Mouse (Mus musculus): ENCODE measurements around the gene March6. TPM values are rescaled to one million over a fixed set of nuclear protein-coding genes. Genes with fewer than 3 reads are reported as not detected.
A peak's percentile ranks its signal among the peaks of the same experiment; 100 is the strongest.

The March6 gene
- polyA plus RNA-seq, 1 experiment from 2014 or later = 96.9 TPM

DNA sequence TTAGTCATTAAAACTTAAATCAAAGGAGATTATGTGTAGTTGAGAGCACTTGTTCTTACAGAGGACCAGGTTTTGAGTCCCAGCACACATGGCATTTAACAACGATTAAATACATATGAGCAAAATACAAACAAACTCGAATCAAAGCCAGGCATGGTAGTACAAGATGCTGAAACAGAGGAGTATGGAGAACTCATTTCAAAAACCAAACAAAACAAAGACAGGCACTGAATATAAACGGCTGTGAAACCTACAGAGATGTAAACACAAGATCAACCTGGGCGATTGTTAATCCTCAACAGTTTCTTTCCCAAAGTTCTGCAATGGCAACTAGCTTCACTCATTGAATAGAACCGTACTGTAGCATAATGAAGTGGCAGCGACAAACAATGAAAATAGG lies 1.8 kb downstream of the March6 start:
- no peak overlapping the region for H3K27ac ChIP-seq
- peaks cover 28% of the 10 kb centered on the region for H3K4me1 ChIP-seq
- no peaks in the 10 kb centered on the region for H3K36me3 ChIP-seq (replicated peaks)
- H3K9me3 ChIP-seq = no peaks in the 10 kb centered on the region
- peak overlapping the region; percentile 80 for H3K4me2 ChIP-seq
- no peak overlapping the region for H3K9ac ChIP-seq
- H3K27me3 ChIP-seq (replicated peaks) = no peaks in the 10 kb centered on the region
- WGBS = 28% methylated on average over 6 of the region's 6 CpGs
- H3K4me3 ChIP-seq = peak overlapping the region; percentile 99
- no peak for ATAC-seq (replicated peaks)

GRCm38 (mm10) chr15:31528477-31528876 lies 2.4 kb downstream of the March6 start:
- H3K9ac ChIP-seq = no peak overlapping the region
- H3K27me3 ChIP-seq (replicated peaks) = no peaks in the 10 kb centered on the region
- H3K4me1 ChIP-seq = peaks cover 28% of the 10 kb centered on the region
- no peaks in the 10 kb centered on the region for H3K36me3 ChIP-seq (replicated peaks)
- WGBS = 95% methylated on average over 4 of the region's 4 CpGs
- H3K4me3 ChIP-seq = no peak overlapping the region
- no peak overlapping the region for H3K27ac ChIP-seq
- no peak for ATAC-seq (replicated peaks)
- H3K9me3 ChIP-seq = no peaks in the 10 kb centered on the region
- H3K4me2 ChIP-seq = peak overlapping the region; percentile 80; the same call in 1 of the 2 replicates

DNA sequence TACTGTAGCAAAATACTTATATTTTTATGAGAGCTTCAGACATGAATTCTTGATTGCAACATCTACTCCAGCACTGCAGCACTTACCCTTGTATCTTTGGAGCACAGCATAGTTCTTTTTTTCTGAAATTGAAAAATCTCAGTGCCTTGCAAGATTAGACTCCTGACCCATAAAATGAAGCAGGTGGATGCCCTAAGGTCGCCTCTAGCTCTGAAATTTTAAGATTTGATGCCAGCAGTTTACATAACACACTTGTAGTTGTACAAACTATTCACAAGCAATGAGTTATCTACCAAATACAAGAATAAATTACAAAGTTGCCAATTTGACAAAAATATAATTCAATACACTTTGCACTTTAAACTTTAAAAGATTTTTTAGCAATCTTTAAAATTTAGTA lies 4.4 kb downstream of the March6 start:
- H3K4me1 ChIP-seq = peaks cover 22% of the 10 kb centered on the region
- WGBS = 96% methylated on average over 1 of the region's 1 CpGs
- no peak overlapping the region for H3K4me2 ChIP-seq
- no peaks in the 10 kb centered on the region for H3K9me3 ChIP-seq
- no peaks in the 10 kb centered on the region for H3K36me3 ChIP-seq (replicated peaks)
- ATAC-seq (replicated peaks) = no peak
- no peak overlapping the region for H3K4me3 ChIP-seq
- H3K27me3 ChIP-seq (replicated peaks) = no peaks in the 10 kb centered on the region
- H3K27ac ChIP-seq = no peak overlapping the region
- H3K9ac ChIP-seq = no peak overlapping the region

- 65% methylated on average over 5 of the region's 5 CpGs for WGBS
- no peak overlapping the region for H3K9ac ChIP-seq
- ATAC-seq (replicated peaks) = 0 out of 2 replicates have a peak, but pooled peaks have one; percentile 22
- H3K4me1 ChIP-seq = 0 out of 2 replicates have a peak, but pooled peaks cover 2% of the 10 kb centered on the region
- no peak overlapping the region for H3K27ac ChIP-seq
- no peaks in the 10 kb centered on the region for H3K9me3 ChIP-seq
- no peaks in the 10 kb centered on the region for H3K27me3 ChIP-seq (replicated peaks)
- H3K4me2 ChIP-seq = no peak overlapping the region
- H3K36me3 ChIP-seq (replicated peaks) = no peaks in the 10 kb centered on the region
- no peak overlapping the region for H3K4me3 ChIP-seq
Observed at GRCm38 (mm10) chr15:31519000-31519399, 11.9 kb downstream of the March6 start.

GRCm38 (mm10) chr15:31518371-31518770 lies 12.5 kb downstream of the March6 start:
- no peaks in the 10 kb centered on the region for H3K36me3 ChIP-seq (replicated peaks)
- H3K9ac ChIP-seq = no peak overlapping the region
- H3K9me3 ChIP-seq = no peaks in the 10 kb centered on the region
- no peak for ATAC-seq (replicated peaks)
- H3K4me1 ChIP-seq = 0 out of 2 replicates have a peak, but pooled peaks cover 2% of the 10 kb centered on the region
- no peak overlapping the region for H3K4me3 ChIP-seq
- no peak overlapping the region for H3K4me2 ChIP-seq
- H3K27me3 ChIP-seq (replicated peaks) = no peaks in the 10 kb centered on the region
- 92% methylated on average over 2 of the region's 2 CpGs for WGBS
- H3K27ac ChIP-seq = no peak overlapping the region

- H3K27ac ChIP-seq = no peak overlapping the region
- no peak overlapping the region for H3K9ac ChIP-seq
- no peak for ATAC-seq (replicated peaks)
- 0 out of 2 replicates have a peak, but pooled peaks cover 2% of the 10 kb centered on the region for H3K4me1 ChIP-seq
- H3K9me3 ChIP-seq = no peaks in the 10 kb centered on the region
- WGBS = 100% methylated on average over 1 of the region's 1 CpGs
- no peak overlapping the region for H3K4me3 ChIP-seq
- H3K4me2 ChIP-seq = no peak overlapping the region
- H3K27me3 ChIP-seq (replicated peaks) = no peaks in the 10 kb centered on the region
- no peaks in the 10 kb centered on the region for H3K36me3 ChIP-seq (replicated peaks)
Observed at GRCm38 (mm10) chr15:31517186-31517585, 13.7 kb downstream of the March6 start.

DNA sequence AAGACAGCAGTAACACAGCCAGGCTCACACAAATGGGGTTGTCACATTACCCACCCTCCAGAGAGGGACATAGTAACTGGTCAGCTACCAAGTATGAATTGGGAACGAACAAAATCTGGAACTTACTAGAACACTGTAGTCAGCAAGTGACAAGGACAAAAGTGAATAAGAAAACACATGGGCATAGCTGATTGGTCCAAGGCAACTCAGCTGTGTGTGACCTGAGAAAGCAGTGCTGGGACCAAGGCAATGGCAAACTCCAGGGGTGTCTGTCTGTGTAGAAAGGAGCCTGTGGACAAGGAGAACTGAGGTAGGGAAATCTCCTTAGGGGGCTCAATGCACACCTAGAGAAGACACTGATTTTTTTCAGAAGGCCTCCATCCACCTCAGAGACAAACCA lies 19.1 kb downstream of the March6 start:
- peaks cover 11% of the 10 kb centered on the region for H3K4me1 ChIP-seq
- H3K36me3 ChIP-seq (replicated peaks) = no peaks in the 10 kb centered on the region
- 90% methylated on average over 1 of the region's 1 CpGs for WGBS
- ATAC-seq (replicated peaks) = 0 out of 2 replicates have a peak, but pooled peaks have one; percentile 12
- H3K4me3 ChIP-seq = no peak overlapping the region
- H3K27ac ChIP-seq = no peak overlapping the region
- no peaks in the 10 kb centered on the region for H3K27me3 ChIP-seq (replicated peaks)
- H3K9ac ChIP-seq = no peak overlapping the region
- H3K4me2 ChIP-seq = no peak overlapping the region
- H3K9me3 ChIP-seq = no peaks in the 10 kb centered on the region

GRCm38 (mm10) chr15:31511406-31511771 lies 19.5 kb downstream of the March6 start:
- Histone ChIP-seq H3K9me3 (no peaks in the 10 kb centered on the region), H3K4me1 (peaks cover 11% of the 10 kb centered on the region), H3K27ac (no peak overlapping the region), H3K4me3 (no peak overlapping the region), H3K9ac (no peak overlapping the region), H3K27me3 (replicated peaks) (no peaks in the 10 kb centered on the region), H3K4me2 (no peak overlapping the region), H3K36me3 (replicated peaks) (no peaks in the 10 kb centered on the region)
- no peak; the same call in 1 of the 2 replicates for ATAC-seq (replicated peaks)

- WGBS = 64% methylated on average over 7 of the region's 7 CpGs
- no peaks in the 10 kb centered on the region for H3K36me3 ChIP-seq (replicated peaks)
- ATAC-seq (replicated peaks) = peak; percentile 64
- H3K9ac ChIP-seq = no peak overlapping the region
- H3K4me1 ChIP-seq = peaks cover 11% of the 10 kb centered on the region
- no peak overlapping the region for H3K4me2 ChIP-seq
- no peaks in the 10 kb centered on the region for H3K27me3 ChIP-seq (replicated peaks)
- no peaks in the 10 kb centered on the region for H3K9me3 ChIP-seq
- H3K4me3 ChIP-seq = no peak overlapping the region
- H3K27ac ChIP-seq = peak overlapping the region; percentile 20; the same call in 1 of the 2 replicates
Observed at GRCm38 (mm10) chr15:31510477-31511405, 20.1 kb downstream of the March6 start.

GRCm38 (mm10) chr15:31505082-31505481 lies 25.8 kb downstream of the March6 start:
- H3K36me3 ChIP-seq (replicated peaks) = 0 out of 2 replicates have a peak, but pooled peaks cover 4% of the 10 kb centered on the region
- WGBS = 84% methylated on average over 2 of the region's 2 CpGs
- H3K9ac ChIP-seq = no peak overlapping the region

DNA sequence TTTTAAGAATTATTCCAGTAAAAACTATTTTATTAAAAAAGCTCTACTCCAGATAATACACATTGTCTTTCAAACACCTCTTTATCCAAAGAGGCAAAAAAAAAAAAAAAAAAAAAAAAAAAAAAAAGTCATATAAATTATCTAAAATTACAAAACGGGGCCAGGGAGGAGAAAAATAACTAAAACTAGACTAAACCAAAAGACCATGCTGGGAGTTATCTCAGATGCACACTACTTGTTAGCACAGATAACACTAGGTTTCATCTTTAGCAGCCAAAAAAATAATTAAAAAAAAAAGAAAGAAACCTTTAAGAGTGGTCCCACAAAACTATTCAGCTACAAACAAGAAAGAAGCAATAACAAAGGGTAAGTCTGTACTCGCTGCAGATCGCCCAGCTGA lies 27.4 kb downstream of the March6 start:
- WGBS = 83% methylated on average over 3 of the region's 3 CpGs
- H3K36me3 ChIP-seq (replicated peaks) = peaks cover 5% of the 10 kb centered on the region; the same call in 1 of the 2 replicates
- H3K4me1 ChIP-seq = no peaks in the 10 kb centered on the region
- no peaks in the 10 kb centered on the region for H3K27me3 ChIP-seq (replicated peaks)
- H3K4me3 ChIP-seq = no peak overlapping the region
- no peak overlapping the region for H3K4me2 ChIP-seq
- ATAC-seq (replicated peaks) = no peak
- no peaks in the 10 kb centered on the region for H3K9me3 ChIP-seq
- no peak overlapping the region for H3K9ac ChIP-seq
- no peak overlapping the region for H3K27ac ChIP-seq

More at GRCm38 (mm10) chr15:31505082-31505481, 25.8 kb downstream of the March6 start:
- no peak overlapping the region for H3K27ac ChIP-seq
- H3K4me2 ChIP-seq = no peak overlapping the region
- no peaks in the 10 kb centered on the region for H3K9me3 ChIP-seq
- H3K4me1 ChIP-seq = no peaks in the 10 kb centered on the region
- no peak overlapping the region for H3K4me3 ChIP-seq
- no peaks in the 10 kb centered on the region for H3K27me3 ChIP-seq (replicated peaks)
- no peak for ATAC-seq (replicated peaks)

DNA sequence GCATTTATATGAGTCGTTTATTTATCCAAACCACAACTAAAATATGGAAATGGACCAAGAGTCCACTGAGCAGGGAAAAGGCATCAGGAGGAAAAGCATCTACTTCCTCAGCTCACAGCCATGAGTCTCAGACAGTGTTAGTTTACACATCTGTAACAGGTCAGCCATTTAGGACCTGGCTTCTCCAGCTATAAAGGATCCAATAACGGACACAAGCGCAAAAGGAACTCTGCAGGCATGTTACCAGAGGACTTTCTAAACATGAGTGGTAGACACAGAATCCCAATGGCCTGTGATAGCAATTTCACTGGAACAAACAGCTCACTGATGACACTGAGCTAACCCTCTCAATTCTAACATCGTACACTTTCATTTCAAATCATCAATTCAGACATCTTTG lies 27.9 kb downstream of the March6 start:
- H3K4me2 ChIP-seq = no peak overlapping the region
- H3K9ac ChIP-seq = no peak overlapping the region
- H3K9me3 ChIP-seq = no peaks in the 10 kb centered on the region
- no peak for ATAC-seq (replicated peaks)
- peaks cover 7% of the 10 kb centered on the region; the same call in 1 of the 2 replicates for H3K36me3 ChIP-seq (replicated peaks)
- H3K4me3 ChIP-seq = no peak overlapping the region
- H3K27me3 ChIP-seq (replicated peaks) = no peaks in the 10 kb centered on the region
- no peak overlapping the region for H3K27ac ChIP-seq
- H3K4me1 ChIP-seq = no peaks in the 10 kb centered on the region
- WGBS = 90% methylated on average over 4 of the region's 4 CpGs
